8 mouse cellular contexts compared by ENCODE assay signal in the genomic region with DNA sequence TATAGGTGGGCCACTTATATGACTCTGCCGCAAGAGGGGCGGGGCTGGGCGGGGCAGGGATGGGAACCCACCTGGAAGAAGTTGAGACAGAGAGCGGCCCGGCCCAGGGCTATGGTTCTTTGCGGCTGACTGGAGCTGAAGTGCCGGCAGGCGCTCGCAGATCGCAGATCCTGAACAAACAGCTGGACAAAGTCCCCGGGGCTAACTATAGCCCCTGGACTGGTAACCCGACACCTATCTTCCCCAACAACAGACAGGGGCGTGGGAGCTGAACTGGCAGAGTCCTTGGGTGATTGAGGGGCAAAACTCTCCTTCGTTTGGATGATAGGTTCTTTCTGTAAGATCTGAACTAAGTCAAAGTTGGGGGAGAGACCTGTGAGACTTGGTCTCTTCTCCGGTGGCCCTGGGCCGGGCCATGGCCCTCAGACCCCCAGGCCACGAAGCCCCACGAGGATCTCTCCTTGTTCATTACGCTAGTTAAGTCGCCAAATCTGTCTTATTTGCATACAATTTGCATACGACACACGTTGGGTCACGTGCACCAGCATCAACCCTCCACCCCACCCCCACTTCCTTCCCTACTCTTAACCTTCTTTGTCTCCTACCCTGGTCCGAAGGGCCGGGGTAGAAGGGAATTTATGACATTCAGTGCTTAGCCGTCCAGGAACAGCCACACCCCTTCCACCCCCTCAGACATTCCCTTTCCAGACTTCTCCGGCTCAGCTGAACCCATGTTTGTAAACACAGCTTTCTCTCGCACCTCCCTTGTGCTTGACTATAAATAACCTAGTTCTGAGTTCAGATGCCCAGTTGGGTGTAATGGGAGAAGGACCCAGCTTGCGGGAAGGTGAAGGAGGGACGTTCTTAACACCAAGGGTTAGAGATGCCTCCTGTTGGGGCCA. TPM values are rescaled to one million over a fixed set of nuclear protein-coding genes. Genes with fewer than 3 reads are reported as not detected.
A peak's percentile ranks its signal among the peaks of the same experiment; 100 is the strongest.
DNase-seq lines count a peak whose midpoint lies in the region; ATAC-seq and TF ChIP-seq lines count a peak whose summit lies in the region.

No protein-coding gene starts in this region.

- peak overlapping the region; percentile 55 for H3K4me2 ChIP-seq in forebrain, embryonic 12.5 days
- peak overlapping the region; percentile 46 for H3K4me2 ChIP-seq in hindbrain, postnatal 0 days (ENCODE audit: low read depth, low read length)
- H3K4me2 ChIP-seq in liver, embryonic 13.5 days = peak overlapping the region; percentile 73

- 9% methylated on average over 30 of the region's 30 CpGs for WGBS in bone marrow, adult 2 months
- 3% methylated on average over 30 of the region's 30 CpGs for WGBS in forebrain, embryonic 12.5 days
- WGBS in hindbrain, postnatal 0 days = 6% methylated on average over 30 of the region's 30 CpGs
- 6% methylated on average over 30 of the region's 30 CpGs for WGBS in liver, embryonic 13.5 days (ENCODE audit: insufficient replicate concordance)

- H3K9ac ChIP-seq in forebrain, embryonic 12.5 days = no peak overlapping the region
- no peak overlapping the region for H3K9ac ChIP-seq in hindbrain, postnatal 0 days (replicated peaks; ENCODE audit: low read length)
- peak overlapping the region; percentile 7 for H3K9ac ChIP-seq in liver, embryonic 13.5 days

- H3K27ac ChIP-seq in bone marrow, adult 2 months (ENCODE audit: control insufficient read depth, insufficient read depth, low read depth, low read length, poor library complexity) = no peak overlapping the region
- no peak overlapping the region for H3K27ac ChIP-seq in forebrain, embryonic 12.5 days
- H3K27ac ChIP-seq in hindbrain, postnatal 0 days = no peak overlapping the region
- no peak overlapping the region for H3K27ac ChIP-seq in liver, embryonic 13.5 days

- peaks cover 10% of the 10 kb centered on the region for H3K27me3 ChIP-seq in forebrain, embryonic 12.5 days
- no peaks in the 10 kb centered on the region for H3K27me3 ChIP-seq in hindbrain, postnatal 0 days (ENCODE audit: insufficient read depth, low read length)
- peaks cover 20% of the 10 kb centered on the region for H3K27me3 ChIP-seq in liver, embryonic 13.5 days

- no peak for TF ChIP-seq CTCF in bone marrow, adult 2 months (IDR thresholded peaks at IDR 0.05; ENCODE audit: control insufficient read depth, insufficient read depth, low read length)
- TF ChIP-seq CTCF in hindbrain, postnatal 0 days (IDR thresholded peaks at IDR 0.05; ENCODE audit: low read depth) = no peak

- H3K4me3 ChIP-seq in bone marrow, adult 2 months (replicated peaks; ENCODE audit: control insufficient read depth, low read depth, low read length) = peak overlapping the region; percentile 48
- peak overlapping the region; percentile 30 for H3K4me3 ChIP-seq in forebrain, embryonic 12.5 days (replicated peaks)
- H3K4me3 ChIP-seq in hindbrain, postnatal 0 days (ENCODE audit: low read length) = no peak overlapping the region
- H3K4me3 ChIP-seq in liver, embryonic 13.5 days (replicated peaks) = peak overlapping the region; percentile 44

- H3K4me1 ChIP-seq in bone marrow, adult 2 months (ENCODE audit: control insufficient read depth, insufficient read depth, low read length) = peaks cover 1% of the 10 kb centered on the region
- peaks cover 18% of the 10 kb centered on the region for H3K4me1 ChIP-seq in forebrain, embryonic 12.5 days
- peaks cover 7% of the 10 kb centered on the region; the same call in 1 of the 2 replicates for H3K4me1 ChIP-seq in hindbrain, postnatal 0 days (ENCODE audit: insufficient read depth, low read length)
- peaks cover 42% of the 10 kb centered on the region for H3K4me1 ChIP-seq in liver, embryonic 13.5 days (replicated peaks)

- no peak for TF ChIP-seq POLR2A in bone marrow, adult 2 months (IDR thresholded peaks at IDR 0.05; ENCODE audit: borderline replicate concordance, control insufficient read depth, low read depth, low read length)

- DNase-seq in hindbrain, postnatal 0 days (ENCODE audit: low spot score) = no peak
- DNase-seq in liver, embryonic 13.5 days = no peak
- DNase-seq in naive thymus-derived CD4-positive, alpha-beta T cell, adult 2 months (ENCODE audit: low read depth) = peak; percentile 78
- no peak for DNase-seq in adipocyte (ENCODE audit: low spot score)
- no peak for DNase-seq in layer of hippocampus, adult 18-20 months (ENCODE audit: low spot score in 2 of 2)
- no peak for DNase-seq in layer of hippocampus, adult 9-11 months

- H3K36me3 ChIP-seq in forebrain, embryonic 12.5 days (replicated peaks) = 0 out of 2 replicates have a peak, but pooled peaks cover 4% of the 10 kb centered on the region
- H3K36me3 ChIP-seq in hindbrain, postnatal 0 days (ENCODE audit: insufficient read depth, low read length) = no peaks in the 10 kb centered on the region
- H3K36me3 ChIP-seq in liver, embryonic 13.5 days = no peaks in the 10 kb centered on the region

- H3K9me3 ChIP-seq in forebrain, embryonic 12.5 days = no peaks in the 10 kb centered on the region
- no peaks in the 10 kb centered on the region for H3K9me3 ChIP-seq in hindbrain, postnatal 0 days (ENCODE audit: low read length)
- H3K9me3 ChIP-seq in liver, embryonic 13.5 days (replicated peaks) = no peaks in the 10 kb centered on the region

- ATAC-seq in forebrain, embryonic 12.5 days (ENCODE audit: low FRiP score) = peak; percentile 74
- 0 out of 2 replicates have a peak, but pooled peaks have one; percentile 21 for ATAC-seq in hindbrain, postnatal 0 days
- peak; percentile 59 for ATAC-seq in liver, embryonic 13.5 days (ENCODE audit: low read depth)

RNA-seq across cellular contexts. Expression of a gene that starts 1.5 kb away (rescaled TPM):
- polyA plus RNA-seq in bone marrow, adult 2 months (2011; ENCODE audit: insufficient read depth, insufficient read length, low replicate concordance, missing spikeins) = not detected in 2 replicates
- polyA plus RNA-seq in forebrain, embryonic 12.5 days (2016; fragmentation: Nextera tagmentation; extraction: Ambion mirVana) = 0.42 and 0.77 TPM in 2 replicates
- 0.10 and 2.3 TPM in 2 replicates for total RNA-seq in hindbrain, postnatal 0 days (2014; rRNA removed)
- 0.39 and 0.44 TPM in 2 replicates for polyA plus RNA-seq in hindbrain, postnatal 0 days (2015; fragmentation: Nextera tagmentation; extraction: Ambion mirVana)
- polyA plus RNA-seq in liver, embryonic 13.5 days (2015; fragmentation: Nextera tagmentation; extraction: Ambion mirVana) = 0.22 and 0.48 TPM in 2 replicates
- not detected for total RNA-seq in layer of hippocampus, adult 18-20 months (2021)

RNA-seq across cellular contexts. Expression of a gene that starts 9.3 kb away (rescaled TPM):
- 3.6 TPM in 1 of 2 replicates, not detected in the other for polyA plus RNA-seq in bone marrow, adult 2 months (2011; ENCODE audit: insufficient read depth, insufficient read length, low replicate concordance, missing spikeins)
- polyA plus RNA-seq in forebrain, embryonic 12.5 days (2016; fragmentation: Nextera tagmentation; extraction: Ambion mirVana) = 0.97 and 2.0 TPM in 2 replicates
- 0.32 TPM in 1 of 2 replicates, not detected in the other for total RNA-seq in hindbrain, postnatal 0 days (2014; rRNA removed)
- 0.19 and 0.21 TPM in 2 replicates for polyA plus RNA-seq in hindbrain, postnatal 0 days (2015; fragmentation: Nextera tagmentation; extraction: Ambion mirVana)
- polyA plus RNA-seq in liver, embryonic 13.5 days (2015; fragmentation: Nextera tagmentation; extraction: Ambion mirVana) = 0.07 and 0.32 TPM in 2 replicates
- total RNA-seq in layer of hippocampus, adult 18-20 months (2021) = not detected

RNA-seq across cellular contexts. Expression of a gene that starts 16.6 kb away (rescaled TPM):
- polyA plus RNA-seq in bone marrow, adult 2 months (2011; ENCODE audit: insufficient read depth, insufficient read length, low replicate concordance, missing spikeins) = not detected in 2 replicates
- not detected in 2 replicates for polyA plus RNA-seq in forebrain, embryonic 12.5 days (2016; fragmentation: Nextera tagmentation; extraction: Ambion mirVana)
- not detected in 2 replicates for total RNA-seq in hindbrain, postnatal 0 days (2014; rRNA removed)
- polyA plus RNA-seq in hindbrain, postnatal 0 days (2015; fragmentation: Nextera tagmentation; extraction: Ambion mirVana) = 0.08 TPM in 1 of 2 replicates, not detected in the other
- not detected in 2 replicates for polyA plus RNA-seq in liver, embryonic 13.5 days (2015; fragmentation: Nextera tagmentation; extraction: Ambion mirVana)
- total RNA-seq in layer of hippocampus, adult 18-20 months (2021) = not detected

RNA-seq across cellular contexts. Expression of a gene that starts 17.1 kb away (rescaled TPM):
- not detected in 2 replicates for polyA plus RNA-seq in bone marrow, adult 2 months (2011; ENCODE audit: insufficient read depth, insufficient read length, low replicate concordance, missing spikeins)
- polyA plus RNA-seq in forebrain, embryonic 12.5 days (2016; fragmentation: Nextera tagmentation; extraction: Ambion mirVana) = not detected in 2 replicates
- total RNA-seq in hindbrain, postnatal 0 days (2014; rRNA removed) = 2.5 TPM in 1 of 2 replicates, not detected in the other
- polyA plus RNA-seq in hindbrain, postnatal 0 days (2015; fragmentation: Nextera tagmentation; extraction: Ambion mirVana) = 0.09 TPM in 1 of 2 replicates, not detected in the other
- not detected in 2 replicates for polyA plus RNA-seq in liver, embryonic 13.5 days (2015; fragmentation: Nextera tagmentation; extraction: Ambion mirVana)
- 1 to 10 TPM in 1 of 2 experiments, not detected in 1; 1.9 TPM for total RNA-seq in layer of hippocampus, adult 18-20 months (2021)

RNA-seq across cellular contexts. Expression of a gene that starts 34.5 kb away (rescaled TPM):
- polyA plus RNA-seq in bone marrow, adult 2 months (2011; ENCODE audit: insufficient read depth, insufficient read length, low replicate concordance, missing spikeins) = 1.0 and 3.2 TPM in 2 replicates
- polyA plus RNA-seq in forebrain, embryonic 12.5 days (2016; fragmentation: Nextera tagmentation; extraction: Ambion mirVana) = 2.9 and 3.0 TPM in 2 replicates
- total RNA-seq in hindbrain, postnatal 0 days (2014; rRNA removed) = 0.47 and 3.5 TPM in 2 replicates
- polyA plus RNA-seq in hindbrain, postnatal 0 days (2015; fragmentation: Nextera tagmentation; extraction: Ambion mirVana) = 0.40 and 0.42 TPM in 2 replicates
- polyA plus RNA-seq in liver, embryonic 13.5 days (2015; fragmentation: Nextera tagmentation; extraction: Ambion mirVana) = 0.22 and 0.28 TPM in 2 replicates
- total RNA-seq in layer of hippocampus, adult 18-20 months (2021) = 1 to 10 TPM; 2.0 to 3.3 TPM

Comparison
In these comparisons a context has a peak if more than half of its experiments do, and no peak if none do; other contexts are left out.
1. ATAC-seq: peak in every context shown above with its lines; median percentile 74 in forebrain, embryonic 12.5 days; 59 in liver, embryonic 13.5 days; 21 in hindbrain, postnatal 0 days.